Mouse (Mus musculus): Measurements from ENCODE around the gene Dsn1. TPM values are rescaled to one million over a fixed set of nuclear protein-coding genes. Genes with fewer than 3 reads are reported as not detected.

Dsn1 gene
- total RNA-seq (2023) = 18.1 TPM

GRCm38 (mm10) chr2:157006511-157007233, at the start of gene Dsn1:
Dsn1 (minus strand) TSS chr2:157007154.

GRCm38 (mm10) chr2:156991470-156992319, 15.3 kb downstream of the Dsn1 start, which contains the start of gene Ndrg3:
Ndrg3 (minus strand) TSS chr2:156992056.

Other genes with a start within 250 kb of the Dsn1 start
- gene Myl9, start 231.7 kb downstream of the Dsn1 start, total RNA-seq (2023) = not detected
- gene Tgif2, start 167.1 kb downstream of the Dsn1 start, total RNA-seq (2023) = 39.1 TPM
- 3.6 TPM for gene 4930518I15Rik, start 149.2 kb downstream of the Dsn1 start, total RNA-seq (2023)
- gene Rab5if, start 144.0 kb downstream of the Dsn1 start, total RNA-seq (2023) = 52.5 TPM
- 42.0 TPM for gene Sla2, start 120.0 kb downstream of the Dsn1 start, total RNA-seq (2023)
- 56.6 TPM for gene Ndrg3, start 15.1 kb downstream of the Dsn1 start, total RNA-seq (2023)
- gene Soga1, start 72.1 kb upstream of the Dsn1 start, total RNA-seq (2023) = 0.46 TPM
- not detected for gene Tldc2, start 79.9 kb upstream of the Dsn1 start, total RNA-seq (2023)
- gene Samhd1, start 128.1 kb upstream of the Dsn1 start, total RNA-seq (2023) = 271 TPM
- gene Rbl1, start 197.4 kb upstream of the Dsn1 start, total RNA-seq (2023) = 31.5 TPM